Mouse (Mus musculus): Measurements from ENCODE around the gene Gm10031.
"Not testable (repeated sequence)": the region's sequence is repeated elsewhere in the genome, so short reads cannot be mapped to it uniquely, and the experiment has no call there.

The Gm10031 gene

DNA sequence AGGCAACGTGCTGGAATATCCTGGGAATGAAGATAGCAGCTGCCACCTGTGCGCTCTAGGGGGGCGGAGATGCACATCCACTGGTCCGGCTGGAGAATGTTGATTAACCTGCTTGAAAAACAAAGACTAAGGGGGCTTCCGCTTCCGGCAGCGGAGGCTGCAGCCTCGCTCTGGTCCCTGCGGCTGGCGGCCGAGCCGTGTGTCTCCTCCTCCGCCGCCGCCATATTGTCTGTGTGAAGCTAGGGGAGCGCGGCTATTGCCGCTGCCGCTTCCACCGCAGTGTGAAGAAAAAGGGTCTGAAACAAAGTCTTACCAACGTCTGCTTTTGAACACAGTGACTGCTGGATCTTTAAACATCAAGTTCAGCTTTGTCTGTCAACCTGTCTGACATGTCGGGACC lies at the start of gene Gm10031:
Gene Gm10031, plus strand, starts transcription at position 171 of the 400 bp plus-strand sequence.
- not testable (repeated sequence) for DNase-seq (ENCODE audit: inconsistent ontology term)

GRCm38 (mm10) chr1:156474854-156475253 lies 49.0 kb upstream of the Gm10031 start:
- peak; percentile 1 for DNase-seq (ENCODE audit: inconsistent ontology term)

- no peak for DNase-seq (ENCODE audit: inconsistent ontology term)
These were observed 47.8 kb upstream of the Gm10031 start for GRCm38 (mm10) chr1:156476016-156476415.

DNA sequence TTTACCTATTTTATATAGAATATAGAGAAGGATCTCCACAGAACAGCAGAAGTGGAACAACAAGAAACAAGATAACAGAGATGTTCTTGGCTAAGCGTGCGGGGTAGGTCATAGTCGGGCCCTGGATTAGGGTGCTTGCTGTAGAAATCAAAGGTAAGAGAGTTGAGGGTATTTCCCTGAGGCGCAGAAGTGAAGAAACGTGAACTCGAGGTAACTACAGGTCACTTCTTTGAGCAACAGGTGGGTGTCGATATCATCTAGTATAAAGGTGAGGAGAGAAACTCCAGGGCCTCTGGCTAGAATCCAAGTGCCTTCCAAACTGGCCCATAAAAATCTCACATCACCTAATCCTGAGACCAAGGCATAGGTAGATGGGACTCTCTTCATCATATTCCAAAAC lies 47.3 kb upstream of the Gm10031 start:
- no peak for DNase-seq (ENCODE audit: inconsistent ontology term)

GRCm38 (mm10) chr1:156481826-156482225 lies 42.0 kb upstream of the Gm10031 start:
- no peak for DNase-seq (ENCODE audit: inconsistent ontology term)

DNA sequence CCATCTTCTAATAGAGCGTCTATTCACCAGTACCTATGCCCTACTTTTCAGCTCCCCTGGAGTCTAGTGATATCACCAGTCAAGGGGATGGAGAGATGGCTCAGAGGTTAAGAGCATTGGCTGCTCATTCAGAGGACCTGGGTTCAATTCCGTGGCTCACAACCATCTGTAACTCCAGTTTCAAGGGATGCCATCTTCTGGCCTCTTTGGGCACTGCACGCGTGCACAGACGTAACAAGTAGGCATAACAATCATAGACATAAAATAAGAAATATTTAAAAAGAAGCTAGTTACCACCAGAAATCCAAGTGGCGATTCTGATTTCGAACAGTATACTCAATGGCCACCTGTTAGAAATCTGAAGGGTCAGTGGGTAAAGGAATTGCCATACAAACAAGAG lies 36.3 kb upstream of the Gm10031 start:
- no peak for DNase-seq (ENCODE audit: inconsistent ontology term)

GRCm38 (mm10) chr1:156488031-156488430 lies 35.8 kb upstream of the Gm10031 start:
- no peak for DNase-seq (ENCODE audit: inconsistent ontology term)

DNA sequence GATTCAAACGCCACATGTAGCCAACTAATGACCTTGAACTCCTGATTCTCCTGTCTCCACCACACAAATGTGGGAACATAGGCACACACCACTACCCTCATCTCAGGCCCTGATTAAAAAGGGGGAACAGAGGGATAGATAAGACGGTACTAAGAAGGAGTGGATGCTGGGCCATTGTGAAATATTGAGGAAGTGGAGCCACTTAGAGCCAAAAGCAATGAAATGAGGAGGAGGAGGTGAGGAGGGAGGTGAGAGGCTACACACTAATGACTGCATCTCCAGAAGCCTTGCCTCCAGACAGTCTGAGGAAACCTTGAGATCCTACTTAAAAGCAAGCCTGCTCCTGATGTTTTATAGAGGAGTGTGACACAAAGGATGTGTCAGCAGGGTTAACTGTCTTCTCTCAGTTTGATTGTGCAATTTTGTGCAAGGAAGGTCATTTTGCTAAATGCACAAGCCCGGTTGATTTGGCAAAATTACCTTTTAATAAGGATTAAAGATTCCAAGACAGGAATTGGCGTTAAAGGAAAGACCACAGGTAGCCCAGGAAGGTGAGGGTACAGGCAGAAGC lies 32.5 kb upstream of the Gm10031 start:
- DNase-seq (ENCODE audit: inconsistent ontology term): no peak

- DNase-seq (ENCODE audit: inconsistent ontology term): no peak
These were observed 28.8 kb upstream of the Gm10031 start for GRCm38 (mm10) chr1:156495025-156495424.

GRCm38 (mm10) chr1:156496910-156497309 lies 26.9 kb upstream of the Gm10031 start:
- DNase-seq (ENCODE audit: inconsistent ontology term): no peak

GRCm38 (mm10) chr1:156504945-156505523 lies 18.8 kb upstream of the Gm10031 start:
- no peak for DNase-seq (ENCODE audit: inconsistent ontology term)

GRCm38 (mm10) chr1:156505901-156506300 lies 17.9 kb upstream of the Gm10031 start:
- no peak for DNase-seq (ENCODE audit: inconsistent ontology term)

DNA sequence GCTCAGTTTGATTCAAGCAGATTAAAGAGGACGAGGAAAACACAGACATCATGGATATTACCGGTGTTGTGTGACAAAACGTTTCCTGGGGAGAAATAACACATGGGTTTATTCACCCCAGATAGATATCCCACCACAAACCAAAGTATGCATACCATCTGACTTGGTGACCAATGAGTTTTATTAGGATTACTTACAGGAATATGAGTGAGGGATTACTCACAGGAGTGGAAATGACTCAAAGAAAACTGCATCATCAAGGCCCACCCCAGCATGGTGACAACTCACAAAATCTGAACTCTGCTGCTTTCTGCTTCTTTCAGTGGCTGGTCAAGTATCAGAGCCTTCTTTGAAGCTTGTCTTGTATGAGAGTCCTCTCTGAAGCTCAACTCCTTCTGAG lies 16.1 kb upstream of the Gm10031 start:
- peak; percentile 45 for DNase-seq (ENCODE audit: inconsistent ontology term)

- no peak for DNase-seq (ENCODE audit: inconsistent ontology term)
These were observed 3.6 kb upstream of the Gm10031 start for GRCm38 (mm10) chr1:156520136-156520780.

- peak; percentile 52 for DNase-seq (ENCODE audit: inconsistent ontology term)
These were observed 1.9 kb upstream of the Gm10031 start for GRCm38 (mm10) chr1:156521796-156522517.

GRCm38 (mm10) chr1:156532476-156533175 lies 8.8 kb downstream of the Gm10031 start:
- not testable (repeated sequence) for DNase-seq (ENCODE audit: inconsistent ontology term)

DNA sequence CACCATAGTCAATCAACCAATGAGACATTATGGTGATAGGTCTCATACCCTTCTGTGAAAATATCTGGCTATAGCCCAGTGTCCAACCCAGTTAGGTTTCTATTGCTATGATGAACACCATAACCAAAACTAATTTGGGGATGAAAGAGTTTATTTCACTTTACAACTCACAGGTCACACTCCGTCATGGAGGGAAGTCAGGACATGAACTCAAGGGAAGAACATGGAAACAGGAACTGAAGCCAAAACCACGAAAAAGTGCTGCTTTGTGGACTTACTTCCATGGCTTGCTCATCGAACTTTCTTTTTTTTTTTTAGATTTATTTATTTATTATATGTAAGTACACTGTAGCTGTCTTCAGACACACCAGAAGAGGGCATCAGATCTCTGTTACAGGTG lies 9.7 kb downstream of the Gm10031 start:
- no peak for DNase-seq (ENCODE audit: inconsistent ontology term)

- DNase-seq (ENCODE audit: inconsistent ontology term): no peak
These were observed 10.1 kb downstream of the Gm10031 start for GRCm38 (mm10) chr1:156533911-156534310.

DNA sequence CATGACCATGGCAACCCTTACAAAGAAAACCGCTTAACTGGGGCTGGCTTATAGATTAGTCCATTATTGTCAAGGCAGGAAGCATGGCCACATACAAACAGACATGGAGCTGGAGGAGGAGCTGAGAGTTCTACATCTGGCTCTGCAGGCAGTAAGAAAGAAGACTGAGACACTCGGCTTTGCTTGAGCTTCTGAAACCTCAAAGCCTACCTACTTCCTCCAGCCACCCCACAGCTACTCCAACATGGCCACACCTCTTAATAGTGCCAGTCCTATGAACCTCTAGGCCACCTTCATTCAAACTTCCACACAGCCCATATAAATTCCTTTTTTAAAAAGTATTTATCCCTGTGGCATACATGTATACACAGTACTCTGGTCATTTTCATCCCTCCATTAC lies 13.2 kb downstream of the Gm10031 start:
- DNase-seq (ENCODE audit: inconsistent ontology term): no peak

DNA sequence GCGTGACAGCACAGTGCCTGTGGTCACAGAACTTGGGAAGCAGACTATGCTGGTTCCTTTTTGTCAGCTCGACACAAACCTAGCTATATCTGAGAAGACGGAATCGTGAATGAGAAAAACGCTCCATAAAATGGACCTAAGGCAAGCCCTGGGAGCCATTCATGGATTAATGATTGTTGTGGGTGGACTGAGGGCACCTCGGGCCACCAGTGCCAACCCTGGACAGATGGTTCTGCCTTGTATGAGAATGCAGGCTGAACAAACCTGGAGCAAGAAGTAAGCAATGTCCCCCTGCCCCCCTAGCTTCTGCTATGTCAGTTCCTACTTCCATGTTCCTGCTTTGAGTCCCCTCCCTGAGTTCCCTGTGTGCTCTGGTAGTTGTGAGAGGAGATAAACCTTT lies 13.9 kb downstream of the Gm10031 start:
- no peak for DNase-seq (ENCODE audit: inconsistent ontology term)

- no peak for DNase-seq (ENCODE audit: inconsistent ontology term)
These were observed 14.6 kb downstream of the Gm10031 start for GRCm38 (mm10) chr1:156538382-156538781.
